Mouse (Mus musculus): ENCODE measurements around the gene Plpp1. TPM values are rescaled to one million over a fixed set of nuclear protein-coding genes. Genes with fewer than 3 reads are reported as not detected.
A peak's percentile ranks its signal among the peaks of the same experiment; 100 is the strongest.

Gene Plpp1
- polyA plus RNA-seq, 1 experiment from 2014 or later = 21.8 TPM

- no peak overlapping the region for H3K4me3 ChIP-seq
- no peak for DNase-seq (ENCODE audit: low spot score)
- no peaks in the 10 kb centered on the region for H3K9me3 ChIP-seq
- H3K4me1 ChIP-seq = peaks cover 12% of the 10 kb centered on the region; the same call in 1 of the 2 replicates
- no peak overlapping the region for H3K27ac ChIP-seq (replicated peaks)
- WGBS = 73% methylated on average over 7 of the region's 7 CpGs
- no peaks in the 10 kb centered on the region for H3K36me3 ChIP-seq (replicated peaks)
- H3K27me3 ChIP-seq (replicated peaks; ENCODE audit: low read depth, poor library complexity, severe bottlenecking) = no peaks in the 10 kb centered on the region
These were observed 15.3 kb upstream of the Plpp1 start for GRCm38 (mm10) chr13:112785305-112785704.

DNA sequence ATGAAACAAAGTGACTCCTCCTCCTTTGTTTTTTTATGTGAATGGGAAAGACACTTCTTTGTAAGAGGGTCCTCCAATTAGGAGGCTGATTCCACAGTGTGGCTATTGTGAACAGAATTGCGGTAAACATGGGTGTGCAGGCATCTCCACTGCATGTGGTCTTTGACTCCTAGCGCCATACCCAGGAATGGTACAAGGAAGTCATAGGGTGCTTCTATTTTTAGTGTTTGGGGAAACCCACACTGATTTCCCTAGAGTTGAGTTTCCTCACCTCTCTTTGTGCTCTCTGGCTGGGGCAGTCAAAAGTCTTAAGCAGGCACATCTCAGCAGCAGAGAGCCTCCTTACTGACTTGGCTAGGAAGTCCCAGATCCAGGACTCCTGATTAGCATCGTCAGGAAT is 14.4 kb upstream of the Plpp1 start:
- H3K27ac ChIP-seq (replicated peaks) = no peak overlapping the region
- DNase-seq (ENCODE audit: low spot score) = no peak
- 58% methylated on average over 3 of the region's 3 CpGs for WGBS
- H3K36me3 ChIP-seq (replicated peaks) = no peaks in the 10 kb centered on the region
- no peaks in the 10 kb centered on the region for H3K27me3 ChIP-seq (replicated peaks; ENCODE audit: low read depth, poor library complexity, severe bottlenecking)
- H3K9me3 ChIP-seq = no peaks in the 10 kb centered on the region
- peaks cover 16% of the 10 kb centered on the region for H3K4me1 ChIP-seq
- H3K4me3 ChIP-seq = no peak overlapping the region

DNA sequence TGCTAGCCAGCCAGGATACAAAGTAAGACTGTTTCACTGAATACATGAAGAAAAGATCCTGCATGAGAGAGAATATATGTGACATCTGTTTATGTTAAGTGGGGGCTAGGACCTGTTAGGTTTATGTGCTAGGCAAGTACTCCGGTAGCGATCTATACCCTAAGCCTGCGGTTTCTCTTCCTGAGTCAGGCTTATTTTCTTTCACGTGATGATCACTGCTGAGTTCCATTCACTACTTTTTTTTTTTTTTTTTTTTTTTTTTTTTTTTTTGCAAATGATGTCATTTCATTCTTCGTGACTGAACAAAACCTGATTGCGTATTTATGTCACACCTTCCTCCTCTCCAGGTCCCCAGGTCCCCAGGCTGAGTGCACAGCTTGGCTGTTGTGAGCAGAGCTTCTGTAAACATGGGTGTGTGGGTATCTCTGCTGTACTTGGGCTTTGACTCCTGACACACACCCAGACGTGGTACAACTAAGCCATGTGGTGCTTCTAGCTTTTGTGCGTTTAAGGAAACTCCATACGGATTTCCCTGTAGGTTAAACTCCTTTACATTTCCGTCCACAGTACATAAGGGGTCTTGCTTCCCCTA is 13.6 kb upstream of the Plpp1 start:
- Histone ChIP-seq H3K27ac (replicated peaks) (no peak overlapping the region), H3K4me3 (no peak overlapping the region), H3K9me3 (no peaks in the 10 kb centered on the region), H3K36me3 (replicated peaks) (no peaks in the 10 kb centered on the region), H3K27me3 (replicated peaks; ENCODE audit: low read depth, poor library complexity, severe bottlenecking) (no peaks in the 10 kb centered on the region), H3K4me1 (peaks cover 16% of the 10 kb centered on the region)
- WGBS = 85% methylated on average over 10 of the region's 10 CpGs
- no peak for DNase-seq (ENCODE audit: low spot score)

GRCm38 (mm10) chr13:112790774-112791173 is 9.8 kb upstream of the Plpp1 start:
- no peak overlapping the region for H3K27ac ChIP-seq (replicated peaks)
- 80% methylated on average over 5 of the region's 5 CpGs for WGBS
- H3K4me1 ChIP-seq = peaks cover 9% of the 10 kb centered on the region; the same call in 1 of the 2 replicates
- H3K9me3 ChIP-seq = no peaks in the 10 kb centered on the region
- no peaks in the 10 kb centered on the region for H3K27me3 ChIP-seq (replicated peaks; ENCODE audit: low read depth, poor library complexity, severe bottlenecking)
- DNase-seq (ENCODE audit: low spot score) = no peak
- H3K36me3 ChIP-seq (replicated peaks) = no peaks in the 10 kb centered on the region
- no peak overlapping the region for H3K4me3 ChIP-seq

DNA sequence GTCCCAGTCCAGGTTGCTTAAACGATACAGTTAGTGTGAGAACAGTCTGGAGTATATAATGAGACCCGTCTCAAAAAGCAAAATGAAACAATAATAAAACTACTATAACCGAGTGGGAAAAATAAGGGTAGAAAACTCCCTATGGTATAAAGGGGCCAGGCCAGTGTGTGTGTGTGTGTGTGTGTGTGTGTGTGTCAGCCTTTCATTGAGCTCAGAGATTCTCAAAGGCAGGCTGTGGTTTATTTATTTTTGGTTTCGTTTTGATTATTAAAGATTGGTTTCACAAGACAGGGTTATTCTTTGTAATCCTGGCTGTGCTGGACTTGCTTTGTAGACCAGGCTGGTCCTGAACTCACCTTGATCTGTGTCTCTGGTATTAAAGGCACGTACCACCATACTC is 8.7 kb upstream of the Plpp1 start:
- no peak overlapping the region for H3K27ac ChIP-seq (replicated peaks)
- H3K4me1 ChIP-seq = peaks cover 4% of the 10 kb centered on the region; the same call in 1 of the 2 replicates
- H3K4me3 ChIP-seq = no peak overlapping the region
- no peaks in the 10 kb centered on the region for H3K36me3 ChIP-seq (replicated peaks)
- WGBS = 88% methylated on average over 5 of the region's 5 CpGs
- DNase-seq (ENCODE audit: low spot score) = no peak
- no peaks in the 10 kb centered on the region for H3K9me3 ChIP-seq
- no peaks in the 10 kb centered on the region for H3K27me3 ChIP-seq (replicated peaks; ENCODE audit: low read depth, poor library complexity, severe bottlenecking)

- no peaks in the 10 kb centered on the region for H3K36me3 ChIP-seq (replicated peaks)
- peaks cover 21% of the 10 kb centered on the region for H3K4me1 ChIP-seq
- no peak overlapping the region for H3K4me3 ChIP-seq
- no peaks in the 10 kb centered on the region for H3K9me3 ChIP-seq
- whole genome bisulfite sequencing = 90% methylated on average over 9 of the region's 9 CpGs
- DNase-seq (ENCODE audit: low spot score) = no peak
- no peak overlapping the region for H3K27ac ChIP-seq (replicated peaks)
- no peaks in the 10 kb centered on the region for H3K27me3 ChIP-seq (replicated peaks; ENCODE audit: low read depth, poor library complexity, severe bottlenecking)
These were observed 2.2 kb upstream of the Plpp1 start for GRCm38 (mm10) chr13:112798243-112798952.

DNA sequence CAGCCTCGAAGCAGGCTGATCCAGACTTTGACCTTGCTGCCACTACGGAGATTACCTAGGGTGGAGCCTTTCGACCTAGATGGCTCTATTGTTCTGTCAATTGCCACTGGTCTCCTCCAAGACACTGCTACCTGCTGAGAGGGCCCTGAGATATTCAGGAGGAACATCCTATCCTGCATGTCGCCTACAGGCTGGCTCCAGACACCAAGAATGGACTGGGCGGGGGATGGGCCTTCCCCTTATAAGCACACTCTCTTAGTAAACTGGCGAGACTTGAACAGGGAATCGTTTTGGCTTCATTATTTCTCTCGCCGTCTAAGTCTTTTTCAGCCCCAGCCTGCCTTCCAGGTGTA is 1.7 kb upstream of the Plpp1 start:
- no peak for DNase-seq (ENCODE audit: low spot score)
- Histone ChIP-seq H3K27me3 (replicated peaks; ENCODE audit: low read depth, poor library complexity, severe bottlenecking) (no peaks in the 10 kb centered on the region), H3K4me3 (no peak overlapping the region), H3K4me1 (peaks cover 25% of the 10 kb centered on the region), H3K9me3 (no peaks in the 10 kb centered on the region), H3K36me3 (replicated peaks) (no peaks in the 10 kb centered on the region), H3K27ac (replicated peaks) (no peak overlapping the region)
- WGBS = 82% methylated on average over 9 of the region's 9 CpGs

- Histone ChIP-seq H3K4me3 (no peak overlapping the region), H3K36me3 (replicated peaks) (no peaks in the 10 kb centered on the region), H3K9me3 (no peaks in the 10 kb centered on the region), H3K27me3 (replicated peaks; ENCODE audit: low read depth, poor library complexity, severe bottlenecking) (no peaks in the 10 kb centered on the region), H3K27ac (replicated peaks) (peak overlapping the region; percentile 92), H3K4me1 (peaks cover 25% of the 10 kb centered on the region)
- DNase-seq (ENCODE audit: low spot score) = no peak
- 75% methylated on average over 8 of the region's 8 CpGs for WGBS
These were observed 811 bp upstream of the Plpp1 start for GRCm38 (mm10) chr13:112799721-112800241.

- Histone ChIP-seq H3K27ac (replicated peaks) (peak overlapping the region; percentile 92), H3K9me3 (peaks cover 2% of the 10 kb centered on the region; the same call in 1 of the 2 replicates), H3K4me1 (peaks cover 25% of the 10 kb centered on the region), H3K27me3 (replicated peaks; ENCODE audit: low read depth, poor library complexity, severe bottlenecking) (no peaks in the 10 kb centered on the region), H3K36me3 (replicated peaks) (peaks cover 15% of the 10 kb centered on the region), H3K4me3 (peak overlapping the region; percentile 82)
- 2% methylated on average over 23 of the region's 23 CpGs for WGBS
- DNase-seq (ENCODE audit: low spot score) = no peak
These were observed 901 bp downstream of the Plpp1 start for GRCm38 (mm10) chr13:112801381-112802004.

DNA sequence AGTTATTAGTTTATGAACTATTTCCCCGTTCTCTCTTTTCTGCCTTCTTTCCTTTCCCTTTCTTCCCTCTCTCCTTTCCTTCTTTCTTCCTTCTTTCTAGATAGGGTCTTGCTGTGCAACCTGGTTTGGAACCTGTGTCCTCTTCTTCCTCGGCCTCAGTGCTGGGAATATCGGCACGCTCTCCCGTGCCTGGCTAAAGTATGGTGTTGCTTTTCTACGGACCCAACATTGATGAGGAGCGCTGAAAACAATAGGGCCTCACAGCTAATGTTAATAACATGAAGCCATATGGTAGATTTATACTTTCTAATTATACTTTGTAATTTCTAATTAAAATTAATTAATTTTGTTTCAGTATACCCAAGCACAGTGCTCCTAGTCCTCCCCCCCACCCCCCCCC is 2.5 kb downstream of the Plpp1 start:
- peaks cover 21% of the 10 kb centered on the region for H3K36me3 ChIP-seq (replicated peaks)

DNA sequence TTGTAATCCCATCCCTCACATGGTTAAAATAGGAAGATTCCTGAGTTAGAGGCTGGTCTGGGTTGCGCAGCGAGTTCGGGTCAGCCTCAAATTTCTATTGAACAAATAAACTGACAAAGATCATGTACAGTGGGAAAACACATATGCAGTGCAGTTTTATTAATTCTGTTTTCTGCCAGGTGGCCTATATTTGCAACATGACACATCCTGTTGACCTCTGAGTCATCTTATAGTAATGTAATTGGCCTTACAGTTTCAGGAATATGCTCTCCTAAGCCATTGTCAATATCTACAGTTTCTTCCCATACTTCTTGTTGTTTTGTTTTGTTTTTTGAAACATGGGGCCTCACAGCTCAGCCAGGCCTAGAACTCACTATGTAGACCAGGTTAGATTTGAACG is 3.1 kb downstream of the Plpp1 start:
- no peak overlapping the region for H3K27ac ChIP-seq (replicated peaks)
- H3K4me3 ChIP-seq = no peak overlapping the region
- H3K36me3 ChIP-seq (replicated peaks) = peaks cover 21% of the 10 kb centered on the region
- DNase-seq (ENCODE audit: low spot score) = no peak
- H3K4me1 ChIP-seq = peaks cover 25% of the 10 kb centered on the region
- peaks cover 3% of the 10 kb centered on the region; the same call in 1 of the 2 replicates for H3K9me3 ChIP-seq
- H3K27me3 ChIP-seq (replicated peaks; ENCODE audit: low read depth, poor library complexity, severe bottlenecking) = no peaks in the 10 kb centered on the region
- 91% methylated on average over 4 of the region's 4 CpGs for WGBS

More for the DNA sequence above, 2.5 kb downstream of the Plpp1 start:
- 92% methylated on average over 7 of the region's 7 CpGs for WGBS
- Histone ChIP-seq H3K27ac (replicated peaks) (no peak overlapping the region), H3K4me3 (no peak overlapping the region), H3K27me3 (replicated peaks; ENCODE audit: low read depth, poor library complexity, severe bottlenecking) (no peaks in the 10 kb centered on the region), H3K9me3 (peaks cover 3% of the 10 kb centered on the region; the same call in 1 of the 2 replicates), H3K4me1 (peaks cover 25% of the 10 kb centered on the region)
- DNase-seq (ENCODE audit: low spot score) = no peak

- no peak for DNase-seq (ENCODE audit: low spot score)
- Histone ChIP-seq H3K4me1 (peaks cover 22% of the 10 kb centered on the region), H3K27ac (replicated peaks) (no peak overlapping the region), H3K36me3 (replicated peaks) (peaks cover 21% of the 10 kb centered on the region), H3K4me3 (no peak overlapping the region), H3K9me3 (peaks cover 3% of the 10 kb centered on the region; the same call in 1 of the 2 replicates), H3K27me3 (replicated peaks; ENCODE audit: low read depth, poor library complexity, severe bottlenecking) (no peaks in the 10 kb centered on the region)
- 91% methylated on average over 3 of the region's 3 CpGs for WGBS
These were observed 4.9 kb downstream of the Plpp1 start for GRCm38 (mm10) chr13:112805529-112805928.

Data from embryonic facial prominence, embryonic 10.5 days (tissue).